Mouse (Mus musculus) bone marrow macrophage, adult 2 months (primary cell): ENCODE data around the gene Socs5.

Source experiments
- CTCF ChIP-seq: IDR thresholded peaks from 2 replicates; pipeline ENCODE4 v1.5.1; 2012; ENCODE audit warnings: low read depth, mild to moderate bottlenecking, low read length, moderate library complexity
- POLR2A ChIP-seq: IDR thresholded peaks from 2 replicates; pipeline ENCODE4 v1.6.1; 2012; ENCODE audit warnings: mild to moderate bottlenecking, low read depth, low read length, borderline replicate concordance

GRCm38 (mm10) chr17:87108507-87109292 is 1.2 kb downstream of the Socs5 start:
- TF ChIP-seq CTCF: no peak
- no peak for TF ChIP-seq POLR2A
